Mouse (Mus musculus) heart, embryonic 11.5 days (tissue): ENCODE results near the gene Ubtd2. TPM values are rescaled to one million over a fixed set of nuclear protein-coding genes. Genes with fewer than 3 reads are reported as not detected.

ENCODE experiments used
- ATAC-seq: fragments of 200-750 bp; cut with Nextera tagmentation; replicated peaks from 2 replicates; pipeline ENCODE4 v1.8.0; 2017; ENCODE audit warnings: moderate library complexity; ENCODE audit not compliant: insufficient number of reproducible peaks, low FRiP score, low TSS enrichment
- H3K27ac ChIP-seq: fragments of 300-500 bp; sonication (generic); 2 replicates; pipeline ENCODE4 v1.5.1; 2014; ENCODE audit warnings: mild to moderate bottlenecking, low read depth, low read length
- H3K27me3 ChIP-seq: fragments of 300-500 bp; sonication (generic); 2 replicates; pipeline ENCODE4 v1.6.1; 2014; ENCODE audit warnings: mild to moderate bottlenecking, low read length, mixed read lengths; ENCODE audit not compliant: control insufficient read depth, insufficient read depth
- H3K36me3 ChIP-seq: fragments of 300-500 bp; sonication (generic); 2 replicates; pipeline ENCODE4 v1.6.1; 2014; ENCODE audit warnings: mild to moderate bottlenecking, low read length, moderate library complexity, mixed read lengths; ENCODE audit not compliant: control insufficient read depth, insufficient read depth
- H3K4me1 ChIP-seq: fragments of 300-500 bp; sonication (generic); 2 replicates; pipeline ENCODE4 v1.6.1; 2014; ENCODE audit warnings: low read length; ENCODE audit not compliant: control insufficient read depth, insufficient read depth
- H3K4me2 ChIP-seq: fragments of 300-500 bp; sonication (generic); 2 replicates; pipeline ENCODE4 v1.6.1; 2014; ENCODE audit warnings: mild to moderate bottlenecking, moderate library complexity
- H3K4me3 ChIP-seq: fragments of 300-500 bp; sonication (generic); 2 replicates; pipeline ENCODE4 v1.5.1; 2014; ENCODE audit warnings: low read depth, low read length
- H3K9ac ChIP-seq: fragments of 300-500 bp; sonication (generic); 2 replicates; pipeline ENCODE4 v1.6.1; 2014; ENCODE audit warnings: mild to moderate bottlenecking, low read depth, low read length, moderate library complexity
- H3K9me3 ChIP-seq: fragments of 300-500 bp; sonication (generic); replicated peaks from 2 replicates; pipeline ENCODE4 v1.6.1; 2016; ENCODE audit warnings: low read length; ENCODE audit not compliant: control insufficient read depth
- WGBS: fragments of 180-500 bp; shearing (Covaris S2); extraction: QIAGEN DNeasy Blood & Tissue Kit; methylation state at CpG from one replicate; pipeline ENCODE4 v1.1.7; 2014; ENCODE audit not compliant: insufficient replicate concordance; 5-methylcytosine and 5-hydroxymethylcytosine counted together
- polyA plus RNA-seq: library from polyadenylated mRNA; unstranded; fragments of >200 nt; fragmentation: Nextera tagmentation; extraction: Ambion mirVana; gene quantifications from 2 replicates; pipeline ENCODE4 v1.2.1, GENCODE M21; 2014

Ubtd2 gene
- polyA plus RNA-seq, 1 experiment from 2014 or later: 34.7 TPM

DNA sequence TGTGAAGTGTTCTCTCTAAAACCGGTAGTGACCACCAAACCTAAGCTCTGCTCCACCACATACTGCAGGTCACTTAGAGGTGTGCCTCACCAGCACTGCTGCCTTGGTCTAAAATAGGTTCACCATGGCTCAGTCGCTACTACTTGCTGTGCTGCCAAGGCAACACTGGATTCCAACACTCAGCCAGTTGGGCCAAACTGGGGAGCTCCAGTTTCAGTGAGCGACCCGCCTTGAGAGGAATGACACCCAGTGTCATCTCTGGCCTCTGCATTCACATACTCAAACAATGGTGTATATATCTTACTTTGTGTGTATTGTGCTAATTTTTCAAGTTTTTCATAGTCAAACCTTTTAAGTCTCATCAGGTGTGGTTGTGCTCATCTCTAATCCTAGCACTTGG is 63.6 kb downstream of the Ubtd2 start:
- H3K9me3 ChIP-seq: no peaks in the 10 kb centered on the region
- no peak for ATAC-seq
- H3K27ac ChIP-seq: no peak overlapping the region
- H3K9ac ChIP-seq: no peak overlapping the region
- H3K4me2 ChIP-seq: no peak overlapping the region
- 76% methylated on average over 4 of the region's 4 CpGs for WGBS
- no peak overlapping the region for H3K4me3 ChIP-seq
- no peaks in the 10 kb centered on the region for H3K4me1 ChIP-seq
- H3K27me3 ChIP-seq: no peaks in the 10 kb centered on the region
- peaks cover 4% of the 10 kb centered on the region; the same call in 1 of the 2 replicates for H3K36me3 ChIP-seq

DNA sequence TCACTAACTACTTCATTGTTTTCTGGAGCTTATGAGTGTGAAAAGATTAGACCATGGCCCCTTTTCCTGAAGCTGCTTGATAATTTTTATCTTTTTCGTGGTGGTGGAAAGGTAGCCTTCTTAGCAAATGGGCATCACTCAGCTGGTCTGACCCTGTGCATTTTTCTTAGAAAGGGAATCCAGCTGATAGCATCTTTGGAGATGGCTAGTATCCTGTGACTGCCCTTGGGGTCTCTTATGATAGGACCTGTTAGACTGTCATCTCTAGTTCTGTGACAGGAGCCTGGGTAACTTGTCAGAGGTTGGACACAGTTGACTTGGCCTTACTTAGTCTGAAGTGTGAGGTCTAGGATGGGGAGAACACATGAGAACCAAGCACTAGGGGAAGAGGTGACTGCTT is 64.2 kb downstream of the Ubtd2 start:
- Histone ChIP-seq H3K27me3 (no peaks in the 10 kb centered on the region), H3K9ac (no peak overlapping the region)
- 71% methylated on average over 1 of the region's 1 CpGs for WGBS

DNA sequence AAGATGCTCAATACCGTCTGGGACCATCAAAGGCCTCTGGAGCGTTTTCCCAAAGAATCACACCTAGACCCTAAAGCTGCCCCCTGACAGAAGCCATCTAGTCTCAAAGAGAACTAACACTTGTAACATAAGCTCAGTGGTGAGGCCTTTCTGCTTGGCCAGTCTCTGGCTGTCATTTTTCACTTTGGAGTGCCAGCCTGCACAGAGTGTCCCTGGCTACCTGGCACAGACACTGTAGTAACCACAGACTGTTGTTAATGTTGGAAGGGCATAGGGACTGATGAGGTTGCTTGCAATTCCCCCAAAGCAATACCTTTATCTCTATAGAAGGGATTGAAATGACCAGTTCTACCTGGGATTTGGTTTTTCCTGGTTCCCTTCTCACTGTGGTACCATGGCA is 66.1 kb downstream of the Ubtd2 start:
- Histone ChIP-seq H3K4me2 (no peak overlapping the region), H3K9ac (no peak overlapping the region), H3K4me1 (no peaks in the 10 kb centered on the region), H3K36me3 (peaks cover 4% of the 10 kb centered on the region; the same call in 1 of the 2 replicates), H3K27ac (no peak overlapping the region), H3K9me3 (no peaks in the 10 kb centered on the region), H3K4me3 (no peak overlapping the region), H3K27me3 (no peaks in the 10 kb centered on the region)
- WGBS: 84% methylated on average over 2 of the region's 2 CpGs
- no peak for ATAC-seq

More for the DNA sequence above, 64.2 kb downstream of the Ubtd2 start:
- Histone ChIP-seq H3K27ac (no peak overlapping the region), H3K4me2 (no peak overlapping the region), H3K4me3 (no peak overlapping the region), H3K4me1 (no peaks in the 10 kb centered on the region), H3K36me3 (peaks cover 4% of the 10 kb centered on the region; the same call in 1 of the 2 replicates), H3K9me3 (no peaks in the 10 kb centered on the region)
- no peak for ATAC-seq

DNA sequence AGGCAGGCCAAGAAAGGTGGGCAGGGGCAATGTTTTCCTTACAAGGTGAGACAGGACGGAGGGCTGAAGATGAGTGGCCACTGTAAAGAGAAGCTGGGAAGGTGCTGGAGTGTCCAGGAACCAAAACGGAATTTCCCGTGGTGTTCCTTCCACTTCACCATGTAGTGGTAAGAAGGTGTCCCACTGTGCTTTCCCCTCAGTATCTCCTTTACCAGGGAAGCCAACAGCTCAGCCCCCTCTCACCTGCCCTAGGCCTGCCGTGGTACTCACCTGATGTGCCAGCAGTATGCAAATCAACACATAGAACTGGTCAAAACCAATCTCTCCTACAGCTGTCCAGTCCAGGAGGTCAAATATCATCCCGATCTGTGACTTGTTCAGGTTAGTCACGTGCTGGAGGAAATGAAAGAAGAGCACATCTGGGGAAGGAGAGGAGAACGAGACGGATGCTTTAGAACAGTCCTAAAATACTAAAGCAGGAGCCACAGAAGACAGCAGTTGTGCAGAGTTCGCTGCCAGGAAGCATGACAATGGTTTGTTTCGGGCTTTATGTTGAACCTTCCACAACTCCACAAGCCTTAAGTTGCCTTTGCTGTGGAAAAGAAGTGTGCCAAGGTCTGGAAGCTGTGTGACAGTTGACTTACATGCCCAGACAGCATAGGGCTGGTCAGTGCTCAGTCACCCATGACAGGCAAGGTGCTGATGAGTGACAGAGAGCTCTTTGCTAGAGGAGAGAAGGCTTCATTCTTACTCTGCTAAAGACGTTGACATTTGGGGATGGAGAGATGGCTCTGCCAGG is 69.2 kb downstream of the Ubtd2 start:
- 82% methylated on average over 11 of the region's 11 CpGs for WGBS
- H3K27me3 ChIP-seq: no peaks in the 10 kb centered on the region
- H3K36me3 ChIP-seq: no peaks in the 10 kb centered on the region
- no peaks in the 10 kb centered on the region for H3K4me1 ChIP-seq
- no peak overlapping the region for H3K4me3 ChIP-seq
- H3K4me2 ChIP-seq: no peak overlapping the region
- H3K27ac ChIP-seq: no peak overlapping the region
- H3K9me3 ChIP-seq: no peaks in the 10 kb centered on the region
- no peak for ATAC-seq
- H3K9ac ChIP-seq: no peak overlapping the region

DNA sequence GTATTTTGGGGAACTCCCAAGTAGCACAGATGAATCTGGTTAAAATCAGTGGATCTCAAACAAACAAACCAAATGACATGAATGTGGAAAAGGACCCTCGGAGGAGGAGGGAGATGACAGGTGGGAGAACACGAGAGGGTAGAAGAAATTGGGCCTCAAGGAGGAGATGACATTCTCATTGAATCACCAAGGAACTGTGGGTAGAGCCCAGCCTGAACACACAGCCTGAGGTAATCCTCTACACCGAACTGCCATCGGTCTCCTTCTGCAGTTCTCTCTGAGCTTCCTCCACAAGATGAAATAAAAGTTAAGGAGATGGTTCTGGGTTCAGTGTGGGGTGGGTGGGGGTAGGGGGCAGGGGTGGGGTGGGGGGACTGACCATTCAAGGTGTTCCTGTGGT is 71.8 kb downstream of the Ubtd2 start:
- WGBS: 76% methylated on average over 4 of the region's 4 CpGs

DNA sequence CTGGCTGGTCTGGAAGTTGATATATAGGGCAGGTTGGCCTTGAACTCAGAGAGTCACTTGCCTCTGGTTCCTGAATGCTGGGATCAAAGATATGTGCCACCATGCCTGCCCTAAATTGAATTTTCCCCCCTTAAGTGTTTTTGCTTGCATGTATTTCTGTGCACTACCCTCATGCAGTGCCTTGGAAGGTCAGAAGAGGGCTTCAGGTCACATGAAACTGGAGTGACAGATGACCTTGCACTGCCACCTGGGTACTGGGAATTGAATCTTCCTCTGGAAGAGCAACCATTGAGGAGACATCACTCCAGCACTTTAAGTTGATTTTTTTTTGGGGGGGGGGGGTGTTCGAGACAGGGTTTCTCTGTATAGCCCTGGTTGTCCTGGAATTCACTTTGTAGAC is 75.0 kb downstream of the Ubtd2 start:
- WGBS: 64% methylated on average over 1 of the region's 1 CpGs
- Histone ChIP-seq H3K9me3 (no peaks in the 10 kb centered on the region), H3K36me3 (no peaks in the 10 kb centered on the region), H3K4me2 (no peak overlapping the region), H3K4me1 (peaks cover 6% of the 10 kb centered on the region; the same call in 1 of the 2 replicates), H3K4me3 (no peak overlapping the region), H3K27me3 (no peaks in the 10 kb centered on the region), H3K9ac (no peak overlapping the region), H3K27ac (no peak overlapping the region)
- ATAC-seq: no peak

More for the DNA sequence above, 71.8 kb downstream of the Ubtd2 start:
- Histone ChIP-seq H3K4me1 (no peaks in the 10 kb centered on the region), H3K36me3 (no peaks in the 10 kb centered on the region), H3K27ac (no peak overlapping the region), H3K4me3 (no peak overlapping the region), H3K4me2 (no peak overlapping the region), H3K9me3 (no peaks in the 10 kb centered on the region), H3K27me3 (no peaks in the 10 kb centered on the region), H3K9ac (no peak overlapping the region)
- ATAC-seq: no peak

DNA sequence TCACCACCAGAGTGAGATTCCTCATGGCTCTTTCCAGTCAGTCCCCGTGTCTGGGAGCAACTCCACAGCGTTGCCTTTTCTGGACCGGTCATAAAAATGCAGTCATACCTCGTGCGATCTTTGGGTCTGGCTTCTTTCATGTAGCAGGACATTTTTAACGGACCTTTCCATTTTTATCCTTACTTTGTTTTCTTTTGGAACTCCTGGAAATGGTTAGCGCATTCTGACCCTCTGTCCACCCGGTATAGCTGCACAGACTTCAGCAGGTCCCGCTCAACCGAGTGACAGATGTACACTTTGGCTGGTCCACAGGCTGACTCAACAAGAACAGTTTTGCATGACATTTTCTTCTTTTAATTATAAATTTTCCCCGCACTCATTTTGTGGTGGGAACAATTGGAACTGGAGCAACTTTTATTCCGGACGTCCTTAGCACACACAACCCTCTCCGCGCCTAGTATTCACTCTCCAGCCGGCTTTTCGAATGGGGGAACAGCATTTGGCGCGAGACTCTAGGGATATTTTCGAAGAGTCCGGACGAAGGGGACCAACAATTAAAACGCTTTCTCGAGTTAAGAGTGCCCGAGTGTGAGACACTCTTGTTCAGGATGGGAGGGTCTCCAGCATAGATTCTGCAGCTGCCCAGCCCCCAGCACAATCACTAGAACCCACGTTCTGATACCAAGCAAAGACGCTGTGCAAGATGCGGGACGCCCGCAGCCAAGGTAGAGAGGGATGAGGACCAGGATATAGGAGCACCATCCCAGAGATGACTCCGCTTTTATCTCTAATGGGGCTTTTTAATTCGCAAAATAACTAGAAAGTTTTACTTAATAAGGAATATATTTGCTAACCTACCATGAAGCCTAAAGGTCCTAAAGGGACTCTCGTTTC is 76.9 kb downstream of the Ubtd2 start, which contains the start of gene Efcab9:
Gene Efcab9, minus strand, starts transcription at position 211 of the 894 bp plus-strand sequence.
- Histone ChIP-seq H3K27me3 (no peaks in the 10 kb centered on the region), H3K27ac (0 out of 2 replicates have a peak within 1 kb of the TSS, but pooled peaks have one; percentile 41), H3K9me3 (no peaks in the 10 kb centered on the region), H3K4me3 (peak within 1 kb of the TSS; percentile 69), H3K4me1 (peaks cover 6% of the 10 kb centered on the region; the same call in 1 of the 2 replicates), H3K9ac (peak within 1 kb of the TSS; percentile 77; the same call in 1 of the 2 replicates), H3K4me2 (peak within 1 kb of the TSS; percentile 100), H3K36me3 (no peaks in the 10 kb centered on the region; the same call in 1 of the 2 replicates)
- WGBS: 6% methylated on average over 33 of the region's 33 CpGs
- ATAC-seq: no peak

DNA sequence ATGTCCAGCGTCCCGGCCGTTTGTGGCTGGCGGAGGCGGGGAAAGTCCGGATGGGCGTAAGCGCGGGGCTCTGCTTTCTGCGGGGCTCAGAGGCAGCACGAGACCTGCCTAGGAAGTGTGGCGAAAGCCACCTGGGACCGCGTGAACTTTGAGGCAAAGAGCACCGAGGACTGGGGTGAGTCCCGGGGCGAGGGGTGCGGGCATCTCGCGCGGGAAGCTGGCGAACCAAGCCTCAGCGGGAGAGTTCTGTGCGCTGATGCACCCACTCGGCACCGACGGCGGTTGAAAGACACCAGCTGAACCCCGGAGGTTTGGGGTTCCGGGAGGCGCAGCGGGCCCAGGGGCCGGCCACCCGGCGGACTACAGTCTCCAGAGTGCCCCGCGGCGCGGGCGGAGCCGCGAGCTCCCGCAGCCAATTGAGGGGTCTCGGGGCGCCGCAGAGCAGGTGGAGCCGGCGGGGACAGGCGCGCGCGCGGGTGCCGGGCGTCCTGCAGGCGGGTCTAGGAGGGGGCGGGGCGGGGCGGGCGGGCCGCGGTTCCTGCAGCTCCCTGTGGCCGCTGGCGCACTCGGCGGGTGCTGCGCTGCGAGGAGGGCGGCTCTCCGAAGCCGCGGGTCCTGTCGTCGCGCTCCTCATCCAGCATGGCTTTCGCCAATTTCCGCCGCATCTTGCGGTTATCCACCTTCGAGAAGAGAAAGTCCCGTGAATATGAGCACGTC is 77.8 kb downstream of the Ubtd2 start, which contains the start of gene Stk10:
Gene Stk10, plus strand, starts transcription at position 541 of the 717 bp plus-strand sequence.
- ATAC-seq: peak; percentile 84
- Histone ChIP-seq H3K36me3 (no peaks in the 10 kb centered on the region; the same call in 1 of the 2 replicates), H3K4me2 (peak within 1 kb of the TSS; percentile 100), H3K27me3 (no peaks in the 10 kb centered on the region), H3K9me3 (no peaks in the 10 kb centered on the region), H3K27ac (0 out of 2 replicates have a peak within 1 kb of the TSS, but pooled peaks have one; percentile 41), H3K9ac (peak within 1 kb of the TSS; percentile 77), H3K4me1 (peaks cover 6% of the 10 kb centered on the region; the same call in 1 of the 2 replicates), H3K4me3 (peak within 1 kb of the TSS; percentile 69)
- under 1% methylated on average over 70 of the region's 82 CpGs for WGBS
